Mouse (Mus musculus) heart, adult 2 months (tissue): Measurements from ENCODE around the gene H2-T3. TPM values are rescaled to one million over a fixed set of nuclear protein-coding genes. Genes with fewer than 3 reads are reported as not detected.
A peak's percentile ranks its signal among the peaks of the same experiment; 100 is the strongest.
"Not testable (repeated sequence)": the region's sequence is repeated elsewhere in the genome, so short reads cannot be mapped to it uniquely, and the experiment has no call there.

Source experiments
- DNase-seq, 2 experiments: peaks; one replicate each; pipeline ENCODE4 v3.0.0; 2021
- H3K27ac ChIP-seq: fragments of 200-600 bp; 2 replicates; pipeline ENCODE4 v1.8.1; 2022
- H3K27me3 ChIP-seq: fragments of 200-500 bp; 2 replicates; pipeline ENCODE4 v1.6.1; 2012; ENCODE audit warnings: mild to moderate bottlenecking, low read length, inconsistent platforms, mixed read lengths; ENCODE audit not compliant: control insufficient read depth, insufficient read depth
- H3K36me3 ChIP-seq: fragments of 200-500 bp; 2 replicates; pipeline ENCODE4 v1.6.1; 2012; ENCODE audit warnings: low read length, inconsistent platforms; ENCODE audit not compliant: control insufficient read depth, insufficient read depth
- H3K4me1 ChIP-seq: fragments of 200-500 bp; 2 replicates; pipeline ENCODE4 v1.6.1; 2011; ENCODE audit warnings: low read length; ENCODE audit not compliant: control insufficient read depth, insufficient read depth
- H3K4me3 ChIP-seq: fragments of 200-600 bp; 2 replicates; pipeline ENCODE4 v1.8.1; 2022
- H3K79me2 ChIP-seq: fragments of 200-500 bp; replicated peaks from 2 replicates; pipeline ENCODE4 v1.6.1; 2012; ENCODE audit warnings: mild to moderate bottlenecking, inconsistent platforms, low read length, moderate library complexity, mixed read lengths; ENCODE audit not compliant: control insufficient read depth, insufficient read depth
- H3K9ac ChIP-seq: fragments of 200-500 bp; 2 replicates; pipeline ENCODE4 v1.6.1; 2012; ENCODE audit warnings: low read depth, mild to moderate bottlenecking, control low read depth, inconsistent platforms, low read length, mixed read lengths
- CTCF ChIP-seq: fragments of 200-600 bp; IDR thresholded peaks from 2 replicates; pipeline ENCODE4 v1.8.1; 2022; ENCODE audit warnings: antibody characterized with exemption, mild to moderate bottlenecking, moderate library complexity
- EP300 ChIP-seq: fragments of 200-500 bp; IDR thresholded peaks from 2 replicates; pipeline ENCODE4 v1.6.1; 2011; ENCODE audit warnings: low read depth, low read length, control low read depth; ENCODE audit not compliant: insufficient read depth
- POLR2A ChIP-seq: fragments of 200-500 bp; IDR thresholded peaks from 2 replicates; pipeline ENCODE4 v1.6.1; 2011; ENCODE audit warnings: mild to moderate bottlenecking, low read depth, low read length, control low read depth; ENCODE audit not compliant: insufficient read depth
- WGBS: fragments of 180-500 bp; shearing (Covaris S2); methylation state at CpG from one replicate; pipeline ENCODE4 v1.1.7; 2018; 5-methylcytosine and 5-hydroxymethylcytosine counted together
- intact Hi-C: fragments of 180-260 bp; cut with DNase I; formaldehyde crosslinking; loops from one replicate; pipeline ENCODE4 v1.15.1; 2025
- polyA plus RNA-seq: library from polyadenylated mRNA; depleted of rRNA; stranded (reverse); fragments of >200 nt; gene quantifications from 2 replicates; pipeline ENCODE4 v1.2.3, GENCODE M21; 2012
- total RNA-seq, 2 experiments: library from RNA; stranded (reverse); gene quantifications; 2 replicates each; pipeline ENCODE4 v1.2.3; 2021

The H2-T3 gene
- total and polyA plus RNA-seq, 3 experiments = not detected

GRCm38 (mm10) chr17:36161129-36162051 lies 28.7 kb downstream of the H2-T3 start:
- no peak overlapping the region; the same call in 1 of the 2 replicates for H3K4me3 ChIP-seq
- H3K36me3 ChIP-seq = no peaks in the 10 kb centered on the region
- 2% methylated on average over 56 of the region's 56 CpGs for whole genome bisulfite sequencing
- H3K79me2 ChIP-seq = no peaks in the 10 kb centered on the region
- TF ChIP-seq POLR2A = no peak
- TF ChIP-seq CTCF = no peak
- TF ChIP-seq EP300 = no peak
- H3K9ac ChIP-seq = no peak overlapping the region
- intact Hi-C loops = no loop called here
- no peak for DNase-seq
- H3K27me3 ChIP-seq = peaks cover 18% of the 10 kb centered on the region
- peaks cover 2% of the 10 kb centered on the region for H3K4me1 ChIP-seq
- no peak overlapping the region for H3K27ac ChIP-seq

DNA sequence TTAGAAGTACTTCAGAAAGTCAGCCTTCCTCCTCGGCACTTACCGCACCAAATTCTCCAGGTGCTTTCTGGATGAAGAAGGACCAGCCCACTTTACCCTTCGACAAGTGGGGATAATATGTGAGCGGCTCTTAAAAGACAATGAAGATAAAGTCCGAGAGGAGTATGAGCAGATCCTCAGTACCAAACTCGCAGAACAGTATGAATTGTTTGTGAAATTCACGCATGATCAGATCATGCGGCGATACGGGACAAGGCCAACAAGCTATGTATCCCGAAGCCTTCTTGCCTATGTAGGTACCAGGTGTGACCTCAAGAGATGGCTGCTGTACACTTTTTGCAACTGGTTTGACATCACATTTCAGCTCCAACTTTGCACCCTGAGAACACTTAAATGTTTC lies 31.8 kb downstream of the H2-T3 start:
- H3K27ac ChIP-seq, DNase-seq, H3K4me3 ChIP-seq, H3K79me2 ChIP-seq, H3K9ac ChIP-seq, H3K4me1 ChIP-seq, intact Hi-C loops, H3K36me3 ChIP-seq: not testable (repeated sequence)
- H3K27me3 ChIP-seq = peaks cover 17% of the 10 kb centered on the region
- WGBS = 19% methylated on average over 11 of the region's 11 CpGs

- H3K27me3 ChIP-seq = peaks cover 17% of the 10 kb centered on the region
- under 1% methylated on average over 36 of the region's 36 CpGs for WGBS
- DNase-seq, H3K79me2 ChIP-seq, H3K9ac ChIP-seq, H3K4me3 ChIP-seq, H3K4me1 ChIP-seq, H3K27ac ChIP-seq, intact Hi-C loops, H3K36me3 ChIP-seq: not testable (repeated sequence)
Observed at GRCm38 (mm10) chr17:36157782-36158181, 32.3 kb downstream of the H2-T3 start.

DNA sequence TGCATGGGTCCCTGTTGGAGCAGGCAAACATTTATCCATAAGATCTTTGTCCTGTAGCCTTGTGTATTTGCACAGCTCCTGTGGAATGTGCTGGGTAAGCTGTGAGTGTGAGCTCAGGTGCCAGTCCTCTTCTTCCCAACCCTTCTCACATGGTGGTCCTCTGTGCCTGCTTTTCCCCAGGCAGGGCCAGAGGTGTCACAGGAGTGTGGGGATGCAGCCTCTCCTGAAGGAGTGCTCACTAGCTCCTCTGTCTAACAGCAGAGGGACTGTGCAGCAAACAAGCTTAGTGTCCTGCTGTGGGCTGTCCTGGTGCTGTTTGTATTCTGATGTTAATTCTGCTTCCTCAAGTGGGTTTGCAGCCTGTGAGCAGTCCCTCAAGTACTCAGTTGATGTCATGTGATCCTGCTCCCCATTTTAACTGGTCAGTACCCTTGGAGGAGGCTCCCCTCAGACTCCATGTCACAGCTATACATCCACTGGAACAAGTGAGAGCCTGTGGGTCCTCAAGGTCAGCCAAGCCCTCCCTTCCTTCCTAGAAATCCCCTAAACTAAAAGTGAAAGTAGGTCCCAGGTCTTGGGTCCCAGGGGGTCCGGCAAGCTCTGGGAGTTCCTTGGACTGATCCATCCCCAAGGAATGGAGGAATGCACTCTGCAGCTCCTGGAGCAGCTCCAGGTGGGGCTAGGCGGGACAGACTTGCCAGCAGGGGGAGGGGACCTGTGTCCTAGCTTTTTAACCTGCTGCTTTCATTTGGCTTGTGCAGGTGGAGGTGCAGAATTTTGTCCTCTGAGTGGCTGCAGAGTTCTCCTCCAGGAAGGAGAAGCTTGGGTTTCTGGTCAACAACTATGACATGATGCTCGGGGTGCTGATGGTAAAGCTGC lies 35.6 kb downstream of the H2-T3 start:
- intact Hi-C loops = no loop called here
- Histone ChIP-seq H3K4me1 (no peaks in the 10 kb centered on the region; the same call in 1 of the 2 replicates), H3K36me3 (no peaks in the 10 kb centered on the region), H3K27ac (no peak overlapping the region), H3K4me3 (no peak overlapping the region), H3K9ac (no peak overlapping the region), H3K79me2 (no peaks in the 10 kb centered on the region), H3K27me3 (peaks cover 7% of the 10 kb centered on the region)
- no peak for DNase-seq
- no peak for TF ChIP-seq EP300
- no peak for TF ChIP-seq POLR2A
- TF ChIP-seq CTCF = no peak
- WGBS = 15% methylated on average over 3 of the region's 3 CpGs

- H3K4me1 ChIP-seq, H3K36me3 ChIP-seq, H3K27me3 ChIP-seq, H3K9ac ChIP-seq, H3K4me3 ChIP-seq, intact Hi-C loops, DNase-seq, H3K79me2 ChIP-seq, H3K27ac ChIP-seq: not testable (repeated sequence)
- WGBS = 55% methylated on average over 4 of the region's 4 CpGs
Observed at GRCm38 (mm10) chr17:36151200-36151599, 38.9 kb downstream of the H2-T3 start.

GRCm38 (mm10) chr17:36148468-36148867 lies 41.6 kb downstream of the H2-T3 start:
- not testable (repeated sequence) for DNase-seq, H3K4me1 ChIP-seq, H3K79me2 ChIP-seq, H3K4me3 ChIP-seq, H3K9ac ChIP-seq, H3K36me3 ChIP-seq, H3K27ac ChIP-seq
- intact Hi-C loops = loop anchor here (10.0 kb wide), 1 partner anchor 46 kb away; the partner anchor contains the start of gene H2-T3
- peaks cover 12% of the 10 kb centered on the region for H3K27me3 ChIP-seq
- WGBS = 90% methylated on average over 5 of the region's 5 CpGs

DNA sequence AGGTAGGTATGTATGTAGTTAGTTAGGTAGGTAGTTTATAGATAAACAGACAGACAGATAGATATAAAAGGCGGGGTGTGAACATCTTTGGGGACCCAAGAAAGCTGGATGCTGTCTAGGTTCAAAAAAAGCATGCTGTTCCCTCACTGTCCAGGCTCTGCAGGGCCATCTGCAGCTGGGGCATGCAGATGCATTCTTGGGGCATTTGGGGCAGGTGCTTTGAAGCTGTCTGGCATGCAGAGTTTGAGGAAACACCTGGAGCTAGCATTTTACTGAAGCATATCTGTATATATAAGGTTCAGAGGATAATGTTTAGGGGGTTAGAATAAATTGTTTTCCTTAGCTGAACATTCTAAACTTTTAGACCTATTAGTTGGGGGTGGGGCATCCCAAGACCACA lies 43.1 kb downstream of the H2-T3 start:
- H3K27ac ChIP-seq, H3K79me2 ChIP-seq, H3K36me3 ChIP-seq, H3K4me1 ChIP-seq, H3K9ac ChIP-seq, DNase-seq, H3K4me3 ChIP-seq: not testable (repeated sequence)
- intact Hi-C loops = loop anchor here (10.0 kb wide), 1 partner anchor 48 kb away; the partner anchor contains the start of gene H2-T3
- WGBS = 81% methylated on average over 1 of the region's 1 CpGs
- peaks cover 12% of the 10 kb centered on the region for H3K27me3 ChIP-seq

DNA sequence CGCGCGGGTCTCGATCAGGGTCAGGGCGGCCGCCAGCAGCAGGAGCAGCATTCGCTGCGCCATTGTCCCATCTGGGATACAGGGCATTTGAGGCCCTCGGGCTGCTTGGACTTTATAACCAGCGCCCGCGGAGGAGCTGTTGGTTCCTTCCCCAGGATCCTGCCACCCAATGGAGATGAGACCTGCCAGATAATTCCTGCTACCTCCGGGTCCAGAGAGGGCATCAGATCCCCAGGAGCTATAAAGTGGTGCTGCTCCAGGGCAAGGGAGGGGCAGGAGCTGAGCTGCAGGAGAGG lies 44.3 kb downstream of the H2-T3 start:
- H3K4me3 ChIP-seq = peak overlapping the region; percentile 49
- peaks cover 12% of the 10 kb centered on the region for H3K27me3 ChIP-seq
- H3K79me2 ChIP-seq, H3K36me3 ChIP-seq, DNase-seq, H3K4me1 ChIP-seq, H3K27ac ChIP-seq: not testable (repeated sequence)
- intact Hi-C loops = loop anchor here (10.0 kb wide), 1 partner anchor 49 kb away; the partner anchor contains the start of gene H2-T3
- peak overlapping the region; percentile 66 for H3K9ac ChIP-seq
- 7% methylated on average over 13 of the region's 13 CpGs for WGBS
